Mouse (Mus musculus) gastrocnemius, adult 18-20 months (tissue): ENCODE results near the gene Gm17654. TPM values are rescaled to one million over a fixed set of nuclear protein-coding genes. Genes with fewer than 3 reads are reported as not detected.
"Not testable (repeated sequence)": the region's sequence is repeated elsewhere in the genome, so short reads cannot be mapped to it uniquely, and the experiment has no call there.

Experiments
- DNase-seq: peaks from one replicate; pipeline ENCODE4 v3.0.0; 2021; ENCODE audit warnings: low spot score
- long read RNA-seq, 2 experiments: library from polyadenylated mRNA; stranded (forward); transcript quantifications; one replicate each; pipeline ENCODE4 v2.0.0; 2021
- total RNA-seq, 2 experiments: library from RNA; stranded (reverse); gene quantifications; 2 replicates each; pipeline ENCODE4 v1.2.3; 2021

The Gm17654 gene
- not detected for total RNA-seq
- long read RNA-seq, experiment 1, result 0 reads
- long read RNA-seq, experiment 2, result 0 reads

DNA sequence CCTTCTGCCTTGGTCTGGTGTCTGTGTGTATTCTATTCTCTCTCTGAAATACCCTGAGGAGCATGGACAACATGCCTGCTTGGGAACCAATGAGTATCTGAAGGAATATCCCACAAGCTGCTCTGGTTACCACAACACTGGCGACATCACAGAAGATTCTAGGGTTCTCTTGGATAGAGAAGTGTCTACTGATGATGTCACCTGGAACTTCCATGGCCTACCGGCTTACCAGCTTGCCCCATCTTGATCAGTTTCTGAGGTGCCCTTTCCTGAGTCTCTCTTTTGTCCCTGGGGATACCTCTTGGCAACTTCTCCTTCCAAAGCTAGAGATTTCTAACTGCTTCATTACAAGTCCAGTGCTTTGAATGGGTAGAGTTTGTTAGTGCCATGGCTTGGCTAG, at the start of gene Gm17654:
TSS of gene Gm17654 (minus strand) at position 101 of the 400 bp plus-strand sequence.
- not testable (repeated sequence) for DNase-seq

DNA sequence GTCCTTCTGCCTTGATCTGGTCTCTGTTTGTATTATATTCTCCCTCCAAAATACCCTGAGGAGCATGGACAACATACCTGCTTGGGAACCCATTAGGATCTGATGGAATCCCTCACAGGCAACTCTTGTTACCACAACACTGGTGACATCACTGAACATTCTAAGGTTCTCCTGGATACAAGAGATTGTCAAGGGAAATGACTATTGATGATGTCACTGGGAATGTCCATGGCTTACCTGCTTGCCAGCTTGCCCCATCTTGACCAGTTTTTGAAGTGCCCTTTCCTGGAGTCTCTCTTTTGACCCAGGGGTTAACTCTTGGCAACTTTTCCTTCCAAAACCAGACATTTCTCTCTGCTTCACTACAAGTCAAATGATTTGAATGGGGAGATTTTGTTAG, 29.0 kb upstream of the Gm17654 start, which contains the start of gene Gm10375:
TSS of gene Gm10375 (minus strand) at position 101 of the 400 bp plus-strand sequence.
- not testable (repeated sequence) for DNase-seq

GRCm38 (mm10) chr14:43577969-43578368, 977 bp downstream of the Gm17654 start:
- DNase-seq, result not testable (repeated sequence)

- DNase-seq, result not testable (repeated sequence)
Measured at GRCm38 (mm10) chr14:43552271-43552670, 26.7 kb downstream of the Gm17654 start.

DNA sequence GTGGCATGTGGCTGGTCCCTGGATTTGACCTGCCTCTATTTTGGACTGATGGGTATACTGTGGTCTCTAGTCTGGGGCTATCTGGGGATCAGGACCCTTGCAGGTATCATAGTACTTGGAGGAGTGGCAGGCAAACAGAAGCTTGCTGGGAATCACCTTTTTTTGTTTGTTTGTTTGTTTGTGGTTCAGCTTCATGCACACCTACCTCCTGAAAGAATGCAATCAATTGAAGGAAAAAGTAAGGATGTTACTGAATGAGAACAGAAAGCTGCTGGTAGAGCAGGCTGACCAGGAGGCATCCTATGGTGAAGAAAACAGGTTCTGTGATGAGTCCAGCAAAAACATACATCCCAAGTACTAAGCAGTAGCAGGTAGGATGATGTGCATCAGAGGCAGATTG, 32.7 kb downstream of the Gm17654 start:
- DNase-seq, result not testable (repeated sequence)

GRCm38 (mm10) chr14:43543276-43543675, 35.7 kb downstream of the Gm17654 start, which contains the start of gene Gm5799:
Gene Gm5799 (plus strand): TSS chr14:43543576.
- not testable (repeated sequence) for DNase-seq

- not testable (repeated sequence) for DNase-seq
Measured at GRCm38 (mm10) chr14:43538144-43538543, 40.8 kb downstream of the Gm17654 start.

DNA sequence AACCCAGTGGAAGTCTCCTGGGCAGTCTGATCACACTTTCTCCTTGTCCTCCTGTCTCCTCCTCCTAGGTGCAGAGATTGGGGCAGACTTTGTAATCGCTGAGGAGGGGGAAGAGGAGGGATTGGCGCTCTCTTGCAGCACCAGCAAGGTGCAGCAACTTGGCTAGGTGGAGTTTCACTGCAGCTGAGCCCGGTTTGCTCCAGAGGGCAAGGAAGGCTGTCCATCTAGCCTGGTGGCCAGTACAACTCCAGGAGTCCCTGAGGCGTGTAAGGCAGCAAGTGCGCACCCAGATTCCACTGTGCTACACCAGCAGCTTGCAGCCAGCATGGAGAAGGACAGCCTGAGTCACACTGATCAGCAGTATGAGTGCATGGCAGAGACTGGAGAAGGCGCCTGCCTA, 46.6 kb downstream of the Gm17654 start:
- DNase-seq, result not testable (repeated sequence)

DNA sequence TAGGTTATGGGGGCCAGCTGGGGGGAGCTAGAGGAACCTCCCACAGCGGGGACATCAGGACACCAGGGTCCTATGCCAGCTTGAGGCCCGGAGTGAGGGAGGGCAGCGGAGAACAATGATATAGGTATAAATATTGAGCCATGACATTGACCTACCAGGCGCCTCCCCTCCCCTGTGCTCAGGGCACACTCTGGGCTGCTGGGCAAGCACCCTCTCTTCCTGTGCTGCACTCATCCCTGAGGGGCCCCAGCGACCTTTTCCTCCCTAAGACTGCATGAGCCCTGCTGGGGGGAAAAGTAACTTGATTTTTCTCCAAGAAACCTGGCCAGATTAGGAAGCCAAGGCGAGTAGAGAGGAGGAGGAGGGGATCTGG, 46.9 kb downstream of the Gm17654 start:
- not testable (repeated sequence) for DNase-seq

GRCm38 (mm10) chr14:43531052-43532010, 47.6 kb downstream of the Gm17654 start:
- not testable (repeated sequence) for DNase-seq

Other genes starting within 250 kb of the Gm17654 start
- not detected for gene 1700001F09Rik, start 231.3 kb downstream of the Gm17654 start, total RNA-seq
- not detected for gene Gm8138, start 162.8 kb downstream of the Gm17654 start, total RNA-seq
- not detected for gene Gm5799, start 35.6 kb downstream of the Gm17654 start, total RNA-seq
- not detected for gene Gm10375, start 28.9 kb upstream of the Gm17654 start, total RNA-seq
- gene Gm8165, start 98.1 kb upstream of the Gm17654 start, total RNA-seq, result not detected
- gene Gm7324, start 118.7 kb upstream of the Gm17654 start, total RNA-seq, result under 1 TPM; 0.24 to 0.25 TPM
- gene Gm16506, start 148.3 kb upstream of the Gm17654 start, total RNA-seq, result not detected
- not detected for gene Gm6526, start 168.7 kb upstream of the Gm17654 start, total RNA-seq
- gene Gm8180, start 205.6 kb upstream of the Gm17654 start, total RNA-seq, result not detected